Comparison of ENCODE assay signal across 13 mouse cellular contexts in the genomic region with DNA sequence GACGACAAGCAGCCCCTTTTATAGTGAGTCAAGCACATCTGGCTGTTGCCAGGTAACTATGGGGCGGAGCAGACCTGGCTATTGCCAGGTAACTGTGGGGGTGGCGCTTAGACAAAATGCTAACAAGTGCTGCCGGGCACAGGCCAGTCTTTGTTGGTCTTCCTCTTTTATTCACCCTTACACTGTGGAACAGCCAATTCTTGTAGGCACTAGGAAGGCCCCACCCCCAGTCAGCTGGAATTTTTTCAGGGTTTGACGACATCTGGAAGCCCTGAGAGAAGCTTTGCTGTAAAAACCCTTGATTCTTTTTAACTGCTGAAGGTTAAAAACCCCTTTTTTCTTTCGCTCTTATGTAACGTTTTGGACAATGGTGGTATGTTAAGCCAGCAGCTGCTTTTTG. TPM values are rescaled to one million over a fixed set of nuclear protein-coding genes. Genes with fewer than 3 reads are reported as not detected.
DNase-seq lines count a peak whose midpoint lies in the region; ATAC-seq and TF ChIP-seq lines count a peak whose summit lies in the region.
"Had no signal": no experiment of that assay in that cellular context is flagged by ENCODE, and none has a peak within 500 bp of the region (broad histone marks: within the 10 kb centered on the region; RNA-seq: fewer than 3 reads in every experiment).

No protein-coding gene starts in this region.

- H3K4me2 ChIP-seq in heart, embryonic 12.5 days, result peak overlapping the region; percentile 20; the same call in 1 of the 2 replicates
- H3K4me2 ChIP-seq: intestine, embryonic 15.5 days had no signal

- TF ChIP-seq CTCF in G1E (IDR thresholded peaks at IDR 0.05; ENCODE audit: low read depth, low read length), result no peak

- no peak for DNase-seq in heart, postnatal 36 days
- no peak for DNase-seq in G1E (ENCODE audit: low spot score)
- DNase-seq in lung, postnatal 36 days, result peak; percentile 18
- no peak for DNase-seq in adipocyte (ENCODE audit: low spot score)
- DNase-seq in gastrocnemius, postnatal 10 days, result no peak
- no peak for DNase-seq in adrenal gland, postnatal 36 days
- DNase-seq: adrenal gland, adult 2 months; gastrocnemius, postnatal 25 days had no signal

- 17% methylated on average over 7 of the region's 7 CpGs for WGBS in heart, embryonic 12.5 days

- H3K4me3 ChIP-seq in heart, embryonic 12.5 days, result no peak overlapping the region
- H3K4me3 ChIP-seq in G1E (ENCODE audit: low read depth, low read length), result peak overlapping the region; percentile 52; the same call in 1 of the 2 replicates
- H3K4me3 ChIP-seq: intestine, embryonic 15.5 days; left cerebral cortex, adult 2 months had no signal

- intact Hi-C loops in heart, postnatal 36 days (cut with DNase I), result no loop called here

- peaks cover 33% of the 10 kb centered on the region for H3K27me3 ChIP-seq in heart, embryonic 12.5 days (replicated peaks)
- H3K27me3 ChIP-seq in G1E (ENCODE audit: insufficient read depth, low read length), result peaks cover 10% of the 10 kb centered on the region

- H3K9me3 ChIP-seq in heart, embryonic 12.5 days (replicated peaks), result no peaks in the 10 kb centered on the region
- H3K9me3 ChIP-seq in G1E (replicated peaks), result peaks cover 7% of the 10 kb centered on the region
- H3K9me3 ChIP-seq: intestine, embryonic 15.5 days had no signal

- no peak overlapping the region for H3K9ac ChIP-seq in heart, embryonic 12.5 days
- H3K9ac ChIP-seq: intestine, embryonic 15.5 days had no signal

- H3K36me3 ChIP-seq in heart, embryonic 12.5 days, result no peaks in the 10 kb centered on the region
- no peaks in the 10 kb centered on the region for H3K36me3 ChIP-seq in G1E (replicated peaks)
- H3K36me3 ChIP-seq: intestine, embryonic 15.5 days had no signal

- ATAC-seq in heart, embryonic 12.5 days (ENCODE audit: insufficient number of reproducible peaks, low FRiP score), result peak; percentile 41
- no peak for ATAC-seq in G1E (ENCODE audit: extremely low read depth, insufficient number of reproducible peaks, low FRiP score, poor library complexity, severe bottlenecking)
- ATAC-seq in erythroid progenitor cell, adult 5-6 weeks (replicated peaks; ENCODE audit: low FRiP score, poor library complexity, severe bottlenecking), result 0 out of 2 replicates have a peak, but pooled peaks have one; percentile 15
- ATAC-seq: CD4-positive, CD25-positive, alpha-beta regulatory T cell, adult 4 months had no signal

- H3K4me1 ChIP-seq in heart, embryonic 12.5 days (replicated peaks), result peaks cover 12% of the 10 kb centered on the region
- H3K4me1 ChIP-seq in G1E (ENCODE audit: insufficient read depth, low read depth, low read length), result peaks cover 45% of the 10 kb centered on the region

- no peak overlapping the region for H3K27ac ChIP-seq in heart, embryonic 12.5 days (ENCODE audit: poor library complexity, severe bottlenecking)
- H3K27ac ChIP-seq: intestine, embryonic 15.5 days; left cerebral cortex, adult 2 months had no signal

RNA-seq across cellular contexts. Expression of gene Cpeb3, which starts 30.2 kb away (rescaled TPM):
- 6.8 and 9.5 TPM in 2 replicates for polyA plus RNA-seq in heart, embryonic 12.5 days (2016; fragmentation: Nextera tagmentation; extraction: Ambion mirVana)
- total RNA-seq in heart, postnatal 36 days (2021), result 10 to 100 TPM; 77.6 to 93.0 TPM
- total RNA-seq in G1E (2014; fragmentation: Nextera tagmentation) (3.9 and 5.2 TPM in 2 replicates), G1E (2017) (2.0 and 2.4 TPM in 2 replicates)
- polyA plus RNA-seq in G1E (2012), result 2.0 and 2.9 TPM in 2 replicates
- 39.6 and 42.8 TPM in 2 replicates for total RNA-seq in erythroid progenitor cell, adult 5-6 weeks (2015; ENCODE audit: low replicate concordance)
- 38.5 and 42.5 TPM in 2 replicates for total RNA-seq in erythroid progenitor cell, adult 5-6 weeks (2017; ENCODE audit: low replicate concordance)
- 10 to 100 TPM; 30.4 to 32.3 TPM for total RNA-seq in gastrocnemius, postnatal 10 days (2021)
- 10 to 100 TPM; 12.3 to 24.1 TPM for total RNA-seq in adrenal gland, postnatal 36 days (2021)
- polyA plus RNA-seq: CD4-positive, CD25-positive, alpha-beta regulatory T cell, adult 4 months had no signal

RNA-seq across cellular contexts. Expression of gene March5, which starts 31.3 kb away (rescaled TPM):
- 101 and 103 TPM in 2 replicates for polyA plus RNA-seq in heart, embryonic 12.5 days (2016; fragmentation: Nextera tagmentation; extraction: Ambion mirVana)
- 10 to 100 TPM; 76.8 to 88.5 TPM for total RNA-seq in heart, postnatal 36 days (2021)
- 131 and 133 TPM in 2 replicates for total RNA-seq in G1E (2014; fragmentation: Nextera tagmentation)
- 125 and 129 TPM in 2 replicates for total RNA-seq in G1E (2017)
- polyA plus RNA-seq in G1E (2012), result 64.5 and 92.4 TPM in 2 replicates
- 361 and 388 TPM in 2 replicates for total RNA-seq in erythroid progenitor cell, adult 5-6 weeks (2015; ENCODE audit: low replicate concordance)
- total RNA-seq in erythroid progenitor cell, adult 5-6 weeks (2017; ENCODE audit: low replicate concordance), result 349 and 424 TPM in 2 replicates
- 10 to 100 TPM; 56.7 to 66.6 TPM for total RNA-seq in gastrocnemius, postnatal 10 days (2021)
- 100 to 1,000 TPM; 102 to 116 TPM for total RNA-seq in adrenal gland, postnatal 36 days (2021)
